Mouse (Mus musculus): ENCODE results near the gene Pias3. TPM values are rescaled to one million over a fixed set of nuclear protein-coding genes. Genes with fewer than 3 reads are reported as not detected.
A peak's percentile ranks its signal among the peaks of the same experiment; 100 is the strongest.
"Not testable (repeated sequence)": the region's sequence is repeated elsewhere in the genome, so short reads cannot be mapped to it uniquely, and the experiment has no call there.

The Pias3 gene
- 5.7 and 7.2 TPM in 2 replicates for polyA plus RNA-seq (2015; fragmentation: Nextera tagmentation; extraction: Ambion mirVana)

DNA sequence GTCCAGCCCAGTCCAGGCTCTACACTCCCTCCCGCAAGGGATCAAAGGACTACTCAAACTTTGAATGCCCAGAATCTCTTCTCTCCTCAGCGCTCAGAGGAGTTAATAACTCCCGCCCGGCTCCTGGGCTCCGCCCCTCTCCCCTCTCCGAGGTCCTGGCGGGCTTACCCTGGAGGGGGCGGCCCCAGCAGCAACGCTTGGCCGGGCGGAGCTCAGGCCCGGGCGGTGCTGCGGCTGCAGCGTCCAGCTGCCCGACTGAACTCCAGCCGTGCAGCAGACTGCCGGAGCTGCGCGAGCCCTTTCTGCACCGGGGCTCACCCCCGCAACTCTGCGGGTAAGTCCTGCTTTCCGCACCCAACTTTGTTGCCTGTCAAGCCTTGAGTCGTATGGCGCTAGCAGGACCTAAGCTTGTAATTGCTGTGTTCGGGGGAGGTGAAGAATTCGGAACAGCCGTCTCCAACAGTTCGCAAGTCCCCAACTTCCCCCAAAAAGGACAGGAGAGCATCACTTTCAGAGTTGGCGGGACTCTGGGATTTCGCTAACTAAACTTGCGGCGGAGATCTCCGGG, at the start of gene Pias3:
Pias3 (plus strand) TSS at position 187 of the 568 bp plus-strand sequence.
- Histone ChIP-seq H3K27me3 (ENCODE audit: control insufficient read depth, insufficient read depth, low read depth, low read length) (no peaks in the 10 kb centered on the region), H3K4me2 (ENCODE audit: low read depth, low read length) (peak within 1 kb of the TSS; percentile 94), H3K9ac (ENCODE audit: low read depth, low read length) (peak within 1 kb of the TSS; percentile 79), H3K27ac (ENCODE audit: low read length) (peak within 1 kb of the TSS; percentile 71), H3K36me3 (ENCODE audit: control insufficient read depth, insufficient read depth) (no peaks in the 10 kb centered on the region; the same call in 1 of the 2 replicates), H3K4me1 (ENCODE audit: control insufficient read depth, low read depth, low read length) (peaks cover 14% of the 10 kb centered on the region), H3K9me3 (replicated peaks; ENCODE audit: control insufficient read depth, low read length) (no peaks in the 10 kb centered on the region), H3K4me3 (ENCODE audit: low read depth, low read length) (peak within 1 kb of the TSS; percentile 85)
- peak; percentile 79 for ATAC-seq (ENCODE audit: low read depth)
- under 1% methylated on average over 35 of the region's 35 CpGs for WGBS (ENCODE audit: insufficient replicate concordance)

DNA sequence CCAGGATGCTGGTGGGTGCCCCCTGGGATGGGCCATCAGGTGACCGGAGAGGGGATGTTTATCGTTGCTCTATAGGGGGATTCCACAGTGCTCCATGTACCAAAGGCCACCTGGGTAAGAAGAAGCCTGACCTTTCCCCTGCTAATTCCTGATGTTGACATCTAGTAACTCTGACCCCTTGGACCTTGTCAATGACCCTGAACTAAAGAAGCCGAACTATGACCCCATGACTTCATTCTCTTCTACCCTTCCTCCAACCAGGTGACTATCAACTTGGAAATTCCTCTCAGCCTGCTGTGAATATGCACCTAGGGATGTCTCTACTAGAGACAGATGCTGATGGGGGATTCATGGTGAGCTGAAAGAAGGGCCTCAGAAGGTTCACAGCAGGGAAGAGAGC, 48.8 kb upstream of the Pias3 start:
- no peaks in the 10 kb centered on the region for H3K27me3 ChIP-seq (ENCODE audit: control insufficient read depth, insufficient read depth, low read depth, low read length)
- no peak overlapping the region for H3K9ac ChIP-seq (ENCODE audit: low read depth, low read length)
- H3K4me3 ChIP-seq (ENCODE audit: low read depth, low read length): no peak overlapping the region
- H3K4me1 ChIP-seq (ENCODE audit: control insufficient read depth, low read depth, low read length): no peaks in the 10 kb centered on the region
- no peaks in the 10 kb centered on the region for H3K36me3 ChIP-seq (ENCODE audit: control insufficient read depth, insufficient read depth)
- peak; percentile 27; the same call in 1 of the 2 replicates for ATAC-seq (ENCODE audit: low read depth)
- H3K4me2 ChIP-seq (ENCODE audit: low read depth, low read length): no peak overlapping the region
- 71% methylated on average over 3 of the region's 3 CpGs for WGBS (ENCODE audit: insufficient replicate concordance)
- no peak overlapping the region for H3K27ac ChIP-seq (ENCODE audit: low read length)
- no peaks in the 10 kb centered on the region for H3K9me3 ChIP-seq (replicated peaks; ENCODE audit: control insufficient read depth, low read length)

DNA sequence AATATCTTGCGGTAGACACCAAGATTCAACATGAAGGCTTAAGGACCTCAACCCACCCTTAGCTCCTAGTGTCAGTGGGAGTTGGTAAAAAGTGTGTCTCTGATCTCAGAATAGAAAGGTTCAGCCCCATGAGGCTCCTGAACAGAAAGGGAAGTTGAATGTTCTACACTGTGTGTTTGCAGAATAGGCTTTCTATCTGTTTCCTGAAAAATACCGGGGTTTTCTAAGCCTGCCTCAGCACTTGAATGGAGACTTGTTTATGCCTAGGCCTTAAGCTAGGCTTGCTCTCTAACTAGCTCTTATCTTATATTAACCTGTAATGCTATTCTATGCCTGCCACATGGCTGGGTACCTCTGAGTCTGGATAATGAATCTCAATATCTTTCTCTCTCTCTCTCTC, 35.3 kb upstream of the Pias3 start:
- Histone ChIP-seq H3K27me3 (ENCODE audit: control insufficient read depth, insufficient read depth, low read depth, low read length) (no peaks in the 10 kb centered on the region), H3K4me2 (ENCODE audit: low read depth, low read length) (no peak overlapping the region), H3K9me3 (replicated peaks; ENCODE audit: control insufficient read depth, low read length) (no peaks in the 10 kb centered on the region), H3K9ac (ENCODE audit: low read depth, low read length) (no peak overlapping the region), H3K4me3 (ENCODE audit: low read depth, low read length) (no peak overlapping the region), H3K4me1 (ENCODE audit: control insufficient read depth, low read depth, low read length) (peaks cover 7% of the 10 kb centered on the region), H3K36me3 (ENCODE audit: control insufficient read depth, insufficient read depth) (no peaks in the 10 kb centered on the region), H3K27ac (ENCODE audit: low read length) (0 out of 2 replicates have a peak overlapping the region, but pooled peaks have one; percentile 16)
- ATAC-seq (ENCODE audit: low read depth): no peak
- WGBS (ENCODE audit: insufficient replicate concordance): 56% methylated on average over 2 of the region's 2 CpGs

DNA sequence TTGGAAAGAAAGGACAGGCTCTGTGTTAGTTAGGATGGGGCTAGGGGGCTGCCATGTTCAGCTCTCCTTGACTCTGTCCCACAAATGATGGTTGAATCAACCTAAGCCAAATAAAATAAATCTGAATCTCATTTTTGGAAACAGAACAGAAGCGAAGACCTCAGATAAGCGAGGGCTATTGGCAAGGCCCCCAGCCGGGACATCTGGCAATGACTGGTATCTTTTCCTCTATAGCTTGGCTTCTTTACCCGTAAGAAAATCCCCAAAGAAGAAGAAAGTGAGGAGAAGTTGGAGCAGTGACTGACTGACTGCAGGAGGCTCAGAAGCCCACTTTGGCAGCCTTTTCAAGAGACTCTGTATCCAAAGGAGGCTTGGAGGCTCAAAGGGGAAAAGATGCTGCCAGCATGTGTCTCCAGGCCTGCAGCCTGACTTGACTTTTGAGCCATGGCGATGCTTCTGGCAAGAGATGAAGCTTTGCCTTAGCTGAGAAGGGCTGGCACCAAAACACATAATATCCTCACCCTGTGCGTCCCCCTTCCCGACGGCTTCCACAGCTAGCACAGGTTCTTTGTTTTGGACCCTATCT, 33.4 kb upstream of the Pias3 start:
- no peak for ATAC-seq (ENCODE audit: low read depth)
- H3K9ac ChIP-seq (ENCODE audit: low read depth, low read length): no peak overlapping the region
- 55% methylated on average over 8 of the region's 8 CpGs for WGBS (ENCODE audit: insufficient replicate concordance)

DNA sequence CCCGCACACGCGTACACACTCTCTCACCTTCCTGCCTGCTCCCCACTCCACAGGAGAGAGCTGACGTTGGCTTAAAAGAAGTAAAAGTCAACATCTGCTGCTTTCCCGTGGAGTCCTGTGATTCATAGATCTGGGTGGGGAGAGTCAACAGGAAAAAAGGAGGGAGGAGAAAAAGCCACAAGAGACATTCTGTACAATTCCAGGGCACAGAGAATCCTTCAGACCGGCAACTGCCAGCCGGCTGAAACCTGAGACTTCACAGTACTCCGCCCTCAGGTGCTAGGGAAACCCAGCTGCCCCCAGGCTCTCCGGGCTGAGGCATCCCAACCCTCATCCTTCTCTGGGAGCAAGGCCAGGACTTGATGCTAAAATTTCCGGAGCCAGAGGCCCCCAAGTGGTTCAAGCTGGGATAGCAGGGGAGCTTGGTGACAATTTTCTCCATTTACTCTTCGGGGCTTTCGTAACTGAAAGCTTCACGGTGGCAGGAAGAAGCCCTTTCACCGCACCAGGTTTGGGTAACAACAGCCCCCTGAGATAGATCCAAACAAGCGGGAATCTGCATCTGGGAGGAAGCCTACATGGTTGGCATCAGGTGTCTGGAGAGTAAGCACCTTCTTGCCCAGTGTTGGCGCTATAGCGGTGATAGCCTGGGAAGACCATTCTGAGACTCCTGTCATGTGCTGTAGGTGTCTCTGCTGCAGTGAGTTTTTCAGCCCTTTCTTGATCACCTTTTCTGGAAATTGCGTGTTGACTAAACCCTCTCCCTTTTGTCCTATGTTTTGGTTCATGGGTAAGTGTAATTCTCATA, 32.5 kb upstream of the Pias3 start:
- Histone ChIP-seq H3K36me3 (ENCODE audit: control insufficient read depth, insufficient read depth) (no peaks in the 10 kb centered on the region), H3K4me1 (ENCODE audit: control insufficient read depth, low read depth, low read length) (peaks cover 7% of the 10 kb centered on the region), H3K27me3 (ENCODE audit: control insufficient read depth, insufficient read depth, low read depth, low read length) (no peaks in the 10 kb centered on the region; the same call in 1 of the 2 replicates), H3K4me3 (ENCODE audit: low read depth, low read length) (peak overlapping the region; percentile 28; the same call in 1 of the 2 replicates), H3K4me2 (ENCODE audit: low read depth, low read length) (peak overlapping the region; percentile 65), H3K27ac (ENCODE audit: low read length) (no peak overlapping the region), H3K9me3 (replicated peaks; ENCODE audit: control insufficient read depth, low read length) (no peaks in the 10 kb centered on the region), H3K9ac (ENCODE audit: low read depth, low read length) (peak overlapping the region; percentile 18; the same call in 1 of the 2 replicates)
- 7% methylated on average over 17 of the region's 18 CpGs for WGBS (ENCODE audit: insufficient replicate concordance)
- ATAC-seq (ENCODE audit: low read depth): peak; percentile 32; the same call in 1 of the 2 replicates

More for the DNA sequence above, 33.4 kb upstream of the Pias3 start:
- H3K27ac ChIP-seq (ENCODE audit: low read length): no peak overlapping the region
- no peak overlapping the region for H3K4me2 ChIP-seq (ENCODE audit: low read depth, low read length)
- H3K4me3 ChIP-seq (ENCODE audit: low read depth, low read length): no peak overlapping the region
- peaks cover 7% of the 10 kb centered on the region for H3K4me1 ChIP-seq (ENCODE audit: control insufficient read depth, low read depth, low read length)
- H3K36me3 ChIP-seq (ENCODE audit: control insufficient read depth, insufficient read depth): no peaks in the 10 kb centered on the region
- no peaks in the 10 kb centered on the region; the same call in 1 of the 2 replicates for H3K27me3 ChIP-seq (ENCODE audit: control insufficient read depth, insufficient read depth, low read depth, low read length)
- H3K9me3 ChIP-seq (replicated peaks; ENCODE audit: control insufficient read depth, low read length): no peaks in the 10 kb centered on the region

DNA sequence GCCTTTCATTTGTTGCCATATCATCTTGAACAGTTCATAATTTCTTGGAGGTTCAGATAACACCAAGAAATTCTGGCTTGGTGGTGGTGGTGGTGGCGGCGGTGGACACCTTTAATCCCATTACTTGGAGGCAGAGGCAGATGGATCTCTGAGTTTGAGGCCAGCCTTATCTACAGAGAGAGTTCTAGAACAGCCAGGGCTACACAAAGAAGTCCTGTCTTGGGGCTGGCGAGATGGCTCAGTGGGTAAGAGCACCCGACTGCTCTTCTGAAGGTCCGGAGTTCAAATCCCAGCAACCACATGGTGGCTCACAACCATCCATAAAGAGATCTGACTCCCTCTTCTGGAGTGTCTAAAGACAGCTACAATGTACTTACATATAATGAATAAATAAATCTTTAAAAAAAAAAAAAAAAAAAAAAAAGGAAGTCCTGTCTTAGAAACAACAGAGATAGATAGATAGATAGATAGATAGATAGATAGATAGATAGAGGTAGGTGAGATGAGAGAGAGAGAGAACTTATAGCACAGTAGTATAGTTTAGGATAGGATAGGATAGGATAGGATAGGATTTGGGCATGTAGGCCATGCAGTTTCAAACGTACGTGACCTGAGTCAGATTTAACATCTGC, 30.3 kb upstream of the Pias3 start:
- WGBS (ENCODE audit: insufficient replicate concordance): 71% methylated on average over 6 of the region's 7 CpGs

DNA sequence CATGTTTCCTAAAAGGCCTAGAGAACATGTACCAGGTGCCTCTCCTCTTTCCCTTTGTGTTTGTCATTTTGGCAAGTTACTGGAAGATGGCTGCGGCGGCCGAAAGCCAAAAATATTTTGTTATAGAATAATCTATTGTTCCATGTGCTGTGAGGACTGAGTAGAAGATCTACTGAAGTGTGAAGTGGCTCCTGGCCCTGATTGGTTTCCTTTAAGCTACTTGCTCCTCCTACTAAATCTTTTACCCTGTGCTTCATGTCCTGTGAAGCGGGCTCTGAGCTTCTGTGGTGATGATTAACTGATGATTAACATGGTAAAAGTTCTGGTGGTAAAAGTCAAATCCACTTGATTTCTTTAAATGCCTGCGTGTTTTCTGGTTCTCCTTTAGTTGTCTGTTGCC, 29.3 kb upstream of the Pias3 start:
- ATAC-seq (ENCODE audit: low read depth): no peak
- H3K9me3 ChIP-seq (replicated peaks; ENCODE audit: control insufficient read depth, low read length): no peaks in the 10 kb centered on the region
- no peak overlapping the region for H3K9ac ChIP-seq (ENCODE audit: low read depth, low read length)
- H3K4me2 ChIP-seq (ENCODE audit: low read depth, low read length): no peak overlapping the region
- 81% methylated on average over 5 of the region's 5 CpGs for WGBS (ENCODE audit: insufficient replicate concordance)
- H3K4me3 ChIP-seq (ENCODE audit: low read depth, low read length): no peak overlapping the region
- H3K27me3 ChIP-seq (ENCODE audit: control insufficient read depth, insufficient read depth, low read depth, low read length): peaks cover 10% of the 10 kb centered on the region
- no peaks in the 10 kb centered on the region for H3K36me3 ChIP-seq (ENCODE audit: control insufficient read depth, insufficient read depth)
- peaks cover 7% of the 10 kb centered on the region for H3K4me1 ChIP-seq (ENCODE audit: control insufficient read depth, low read depth, low read length)
- no peak overlapping the region for H3K27ac ChIP-seq (ENCODE audit: low read length)

More for the DNA sequence above, 30.3 kb upstream of the Pias3 start:
- not testable (repeated sequence) for ATAC-seq (ENCODE audit: low read depth); H3K9ac ChIP-seq (ENCODE audit: low read depth, low read length); H3K27me3 ChIP-seq (ENCODE audit: control insufficient read depth, insufficient read depth, low read depth, low read length); H3K9me3 ChIP-seq (replicated peaks; ENCODE audit: control insufficient read depth, low read length); H3K27ac ChIP-seq (ENCODE audit: low read length); H3K4me3 ChIP-seq (ENCODE audit: low read depth, low read length); H3K36me3 ChIP-seq (ENCODE audit: control insufficient read depth, insufficient read depth); H3K4me1 ChIP-seq (ENCODE audit: control insufficient read depth, low read depth, low read length); H3K4me2 ChIP-seq (ENCODE audit: low read depth, low read length)

DNA sequence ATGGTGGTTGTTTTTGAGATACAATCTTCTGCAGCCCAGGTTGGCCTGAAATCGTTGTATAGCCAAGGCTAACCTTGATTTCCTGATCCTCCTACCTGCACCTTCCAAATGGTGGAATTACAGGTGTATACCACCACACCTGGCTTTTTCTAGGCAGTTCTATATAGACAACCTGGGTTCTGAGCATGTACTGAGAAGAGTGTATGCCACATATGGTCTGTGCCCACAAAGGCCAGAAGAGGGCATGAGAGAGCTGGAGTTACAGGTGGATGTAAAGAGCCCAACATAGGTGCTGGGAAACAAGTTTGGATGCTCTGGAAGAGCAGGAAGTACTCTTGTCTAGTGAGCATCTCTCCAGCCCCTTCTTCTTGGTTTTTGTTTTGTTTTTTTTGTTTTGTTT, 28.9 kb upstream of the Pias3 start:
- Histone ChIP-seq H3K36me3 (ENCODE audit: control insufficient read depth, insufficient read depth) (no peaks in the 10 kb centered on the region), H3K9me3 (replicated peaks; ENCODE audit: control insufficient read depth, low read length) (no peaks in the 10 kb centered on the region), H3K4me1 (ENCODE audit: control insufficient read depth, low read depth, low read length) (peaks cover 7% of the 10 kb centered on the region), H3K27ac (ENCODE audit: low read length) (no peak overlapping the region), H3K4me2 (ENCODE audit: low read depth, low read length) (no peak overlapping the region), H3K9ac (ENCODE audit: low read depth, low read length) (no peak overlapping the region), H3K4me3 (ENCODE audit: low read depth, low read length) (no peak overlapping the region), H3K27me3 (ENCODE audit: control insufficient read depth, insufficient read depth, low read depth, low read length) (peaks cover 10% of the 10 kb centered on the region)
- WGBS (ENCODE audit: insufficient replicate concordance): 12% methylated on average over 1 of the region's 1 CpGs
- ATAC-seq (ENCODE audit: low read depth): no peak

All from liver, embryonic 16.5 days (tissue).